Mouse (Mus musculus) thymus, postnatal 14 days (tissue): ENCODE data around the gene Pitpnc1.

Experiments used
- DNase-seq: peaks from one replicate; pipeline ENCODE4 v3.0.0; 2021

The Pitpnc1 gene

DNA sequence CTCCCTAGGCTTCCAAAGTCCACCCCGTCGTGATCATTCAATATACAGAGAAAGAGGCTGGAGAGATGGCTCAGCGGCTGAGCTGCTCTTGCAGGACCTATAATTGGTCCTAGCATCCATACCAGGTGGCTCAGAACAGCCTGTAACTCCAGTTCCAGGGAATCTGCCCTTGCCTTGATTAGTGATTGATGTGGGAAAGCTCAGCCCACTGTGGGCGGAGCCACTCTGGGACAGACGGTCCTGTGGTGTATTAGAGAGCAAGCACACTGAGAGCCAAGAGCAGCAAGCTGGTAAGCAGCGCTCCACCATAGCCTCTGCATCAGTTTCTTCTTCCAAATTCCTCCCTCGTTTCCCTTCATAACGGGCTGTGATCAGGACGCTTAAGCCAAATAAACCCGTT is 150.6 kb downstream of the Pitpnc1 start:
- DNase-seq = no peak

DNA sequence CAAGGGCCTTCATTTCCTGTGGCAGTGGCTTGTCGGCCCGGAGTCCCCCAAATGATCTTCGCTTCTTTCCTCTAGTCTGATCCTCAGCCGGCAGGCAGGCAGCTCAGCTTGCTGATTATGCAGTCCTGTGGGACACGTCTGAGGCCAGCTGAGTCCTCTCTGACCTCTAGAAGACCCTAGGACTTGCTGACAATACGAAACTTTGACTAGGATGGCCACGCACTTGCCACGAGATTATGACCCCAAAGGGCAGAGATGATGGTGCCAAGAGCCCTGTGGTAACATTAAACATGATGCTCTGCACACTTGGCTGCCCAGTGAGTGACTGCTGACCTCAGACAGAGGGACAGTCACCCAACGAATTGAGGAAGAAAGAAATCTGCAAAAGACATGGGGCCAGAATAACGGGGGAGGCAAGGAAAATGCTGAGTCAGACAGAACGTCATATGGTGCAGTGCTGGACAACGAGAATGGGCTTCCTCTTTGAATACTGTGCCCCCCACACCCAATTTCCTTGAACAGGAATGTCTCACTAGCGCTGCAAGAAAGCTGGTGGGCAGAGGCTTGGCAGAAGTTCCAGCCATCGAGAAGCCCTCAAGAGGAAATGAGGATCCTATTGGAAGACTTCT is 152.7 kb downstream of the Pitpnc1 start:
- no peak for DNase-seq

DNA sequence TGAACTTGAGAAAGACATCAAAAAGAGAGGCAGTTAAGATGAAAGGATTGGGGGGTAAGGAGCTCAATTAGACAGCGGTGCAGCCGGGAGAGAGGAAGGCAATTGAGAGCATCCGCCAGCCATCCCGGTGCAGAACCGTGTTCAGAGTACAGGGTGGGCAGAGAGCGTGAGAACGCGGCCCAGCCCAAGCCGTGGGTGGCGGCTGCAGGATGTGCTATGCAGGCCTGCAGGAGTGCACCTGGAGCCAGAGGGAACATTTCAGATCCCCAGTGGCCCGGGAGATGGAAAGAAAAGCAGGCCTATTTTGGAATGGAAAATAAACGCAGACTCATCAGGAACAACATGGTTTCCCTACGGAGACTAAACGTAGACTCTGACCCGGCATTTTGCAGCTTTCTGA is 155.0 kb downstream of the Pitpnc1 start:
- no peak for DNase-seq

DNA sequence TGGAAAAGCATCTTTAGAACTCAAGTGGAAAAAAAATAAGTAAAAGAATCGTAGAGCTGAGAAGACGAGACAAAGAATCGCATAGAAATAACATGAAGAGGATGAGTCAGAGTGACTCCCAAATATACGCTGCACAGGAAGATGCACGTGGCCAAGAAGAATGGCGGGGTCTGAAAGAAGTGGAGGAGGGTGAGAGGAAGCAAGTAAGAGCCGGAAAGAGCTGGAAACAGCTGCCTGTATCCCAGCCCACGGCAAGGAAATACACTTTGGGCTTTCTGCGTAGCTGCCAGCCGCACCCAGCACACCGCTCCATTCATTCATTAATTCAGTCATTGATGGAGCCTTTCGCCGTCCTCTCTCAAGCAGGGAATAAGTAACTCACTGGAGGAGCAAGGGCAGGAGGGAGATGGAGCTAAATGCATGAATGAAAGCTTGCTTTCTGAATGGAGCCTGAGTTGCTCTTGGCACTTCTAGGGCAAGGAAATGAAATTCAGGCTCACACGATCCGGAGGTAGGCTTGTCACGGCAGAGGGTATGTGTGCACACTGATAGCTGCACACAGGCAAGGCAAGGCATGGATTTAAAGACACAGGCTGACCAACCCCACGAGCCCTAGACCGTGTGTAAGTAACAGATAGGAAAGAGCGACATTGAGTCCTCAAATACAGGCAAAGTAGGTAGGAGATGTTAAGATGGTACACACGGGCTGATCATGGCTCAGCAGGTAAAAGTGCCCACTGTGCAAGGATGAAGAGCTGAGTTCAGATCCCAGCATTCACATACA is 160.0 kb downstream of the Pitpnc1 start:
- DNase-seq = no peak

DNA sequence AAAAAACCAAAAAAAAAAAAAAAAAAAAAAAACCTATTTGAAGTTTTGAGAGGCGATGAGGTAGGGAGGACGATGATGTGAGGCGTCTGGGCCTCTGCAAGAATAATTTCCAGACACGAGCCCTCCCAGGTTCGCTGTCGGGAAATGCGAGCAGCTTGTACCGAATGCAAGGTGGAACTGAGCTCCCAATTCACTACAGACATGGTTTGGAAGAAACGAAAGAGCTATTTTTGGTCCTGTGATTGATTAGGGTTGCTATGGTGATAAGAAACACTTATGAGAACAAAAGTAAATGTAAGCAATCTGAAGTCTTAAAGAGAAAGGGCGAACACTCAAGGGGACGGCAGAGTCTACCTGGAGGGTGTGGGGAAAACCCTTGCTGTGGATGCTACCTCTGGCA is 164.3 kb downstream of the Pitpnc1 start:
- DNase-seq = no peak

DNA sequence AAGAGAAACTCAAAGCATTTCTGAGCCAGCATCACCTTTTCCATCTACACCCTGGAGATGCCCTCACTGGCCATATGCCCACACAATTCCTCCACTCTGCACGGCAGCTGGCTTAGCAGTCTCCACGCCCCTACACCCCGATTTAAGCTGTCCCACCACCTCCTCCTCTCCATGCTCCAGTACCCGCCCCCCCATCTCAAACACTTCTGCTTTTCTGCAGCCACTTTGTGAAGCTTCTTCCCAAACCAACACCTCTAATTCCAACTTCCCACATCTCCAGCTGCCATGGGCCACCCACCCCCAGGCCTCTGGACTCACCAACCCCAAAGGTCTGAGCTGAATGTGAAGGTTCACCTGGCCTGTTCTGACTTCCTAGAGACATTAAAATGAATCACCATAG is 168.4 kb downstream of the Pitpnc1 start:
- DNase-seq = no peak

DNA sequence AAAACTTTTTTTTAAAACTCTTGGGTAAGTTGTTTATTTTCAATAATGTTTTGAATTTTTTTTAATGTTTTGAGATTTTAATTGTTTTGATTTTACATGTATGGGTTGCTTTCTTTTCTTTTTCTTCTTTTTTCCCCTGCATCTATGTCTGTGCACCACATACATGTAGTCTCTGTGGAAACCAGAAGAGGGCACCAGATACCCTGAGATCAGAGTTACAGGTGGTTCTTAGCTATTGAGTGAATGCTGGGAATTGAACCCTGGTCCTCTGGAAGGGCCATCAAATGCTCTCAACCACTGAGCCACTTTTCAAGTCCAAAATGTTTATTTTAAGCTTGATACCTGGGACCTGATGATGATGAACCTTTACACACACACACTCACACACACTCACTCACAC is 170.3 kb downstream of the Pitpnc1 start:
- DNase-seq = no peak

DNA sequence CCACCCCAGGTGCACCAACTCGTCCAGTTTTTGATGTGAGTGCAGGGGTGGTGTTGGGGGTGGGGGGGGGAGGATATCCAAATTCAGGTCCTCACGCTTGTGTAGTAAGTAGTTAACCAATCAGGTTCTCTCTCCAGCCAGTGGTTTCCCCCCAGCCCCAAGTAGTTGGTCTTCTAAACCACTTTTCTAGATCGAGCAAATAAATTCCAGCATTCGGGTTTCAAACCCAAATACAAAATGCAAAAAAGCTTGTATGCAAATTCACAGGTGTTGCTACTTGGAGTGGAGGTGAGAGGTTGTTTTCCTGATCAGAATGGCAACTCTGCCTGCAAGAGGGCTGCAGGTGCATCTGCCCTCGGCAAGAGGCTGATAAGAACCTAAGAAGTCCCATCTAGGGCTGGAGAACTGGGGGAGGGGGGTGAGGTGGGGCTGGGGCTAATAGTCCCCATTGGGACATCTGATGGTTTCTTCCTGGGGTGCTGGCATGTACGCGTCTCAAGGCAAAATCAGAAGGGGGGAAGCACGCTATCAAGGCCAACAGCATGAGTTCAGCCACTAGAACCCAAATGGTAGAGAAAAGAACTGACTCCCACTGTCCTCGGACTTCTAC is 170.9 kb downstream of the Pitpnc1 start:
- no peak for DNase-seq

DNA sequence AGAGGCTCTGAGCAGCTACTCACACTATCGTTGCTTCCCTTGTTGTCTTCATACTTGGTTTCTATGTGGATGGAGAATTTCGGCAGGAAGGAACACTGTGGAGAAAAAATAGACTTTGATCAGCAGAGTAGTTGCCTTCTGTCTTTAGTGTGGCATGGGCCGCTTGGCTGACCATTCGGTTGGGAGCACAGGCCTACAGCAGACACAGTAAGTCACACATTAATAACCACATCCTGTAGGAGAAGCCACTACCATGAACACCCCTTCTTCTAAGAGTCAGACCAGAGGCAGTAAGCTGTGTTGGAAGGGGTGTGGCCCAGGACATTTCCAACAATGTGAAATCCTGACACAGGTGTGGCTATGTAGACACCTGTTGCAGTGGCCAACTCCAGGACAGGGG is 174.3 kb downstream of the Pitpnc1 start:
- DNase-seq = no peak

DNA sequence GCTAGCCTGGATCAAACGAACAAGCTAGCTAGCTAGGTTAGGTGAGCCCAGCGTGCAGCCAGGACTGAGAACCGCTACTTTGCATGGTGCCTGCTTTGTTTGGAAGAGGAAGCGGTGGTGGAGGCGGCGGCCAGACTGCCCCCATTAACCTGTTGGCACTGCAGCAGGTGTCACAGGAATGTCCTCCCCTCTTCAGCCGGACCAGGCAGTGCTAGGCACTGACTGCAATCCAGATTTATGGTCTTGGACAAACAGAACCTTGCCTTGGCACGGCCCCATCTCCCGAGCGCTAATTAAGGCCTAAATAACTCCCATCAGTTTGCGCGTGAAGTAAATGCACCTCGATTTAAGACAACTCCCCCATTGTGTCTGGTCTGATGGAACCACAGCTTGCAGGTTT is 178.5 kb downstream of the Pitpnc1 start:
- DNase-seq = no peak

DNA sequence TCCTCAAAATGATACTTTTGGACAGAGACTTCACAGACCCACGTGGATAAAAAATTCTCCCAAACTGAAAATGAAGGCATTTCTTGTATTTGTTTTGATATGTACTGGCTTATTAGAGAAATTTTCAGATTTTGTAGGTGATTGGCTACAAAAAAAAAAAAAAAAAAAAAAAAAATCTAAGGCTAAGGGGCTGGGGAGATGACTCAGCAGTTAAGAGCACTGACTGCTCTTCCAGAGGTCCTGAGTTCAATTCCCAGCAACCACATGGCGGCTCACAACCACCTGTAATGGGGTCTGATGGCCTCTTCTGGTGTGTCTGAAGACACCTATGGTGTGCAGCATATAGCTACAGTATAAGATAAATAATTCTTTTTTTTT is 182.3 kb downstream of the Pitpnc1 start:
- DNase-seq = no peak

DNA sequence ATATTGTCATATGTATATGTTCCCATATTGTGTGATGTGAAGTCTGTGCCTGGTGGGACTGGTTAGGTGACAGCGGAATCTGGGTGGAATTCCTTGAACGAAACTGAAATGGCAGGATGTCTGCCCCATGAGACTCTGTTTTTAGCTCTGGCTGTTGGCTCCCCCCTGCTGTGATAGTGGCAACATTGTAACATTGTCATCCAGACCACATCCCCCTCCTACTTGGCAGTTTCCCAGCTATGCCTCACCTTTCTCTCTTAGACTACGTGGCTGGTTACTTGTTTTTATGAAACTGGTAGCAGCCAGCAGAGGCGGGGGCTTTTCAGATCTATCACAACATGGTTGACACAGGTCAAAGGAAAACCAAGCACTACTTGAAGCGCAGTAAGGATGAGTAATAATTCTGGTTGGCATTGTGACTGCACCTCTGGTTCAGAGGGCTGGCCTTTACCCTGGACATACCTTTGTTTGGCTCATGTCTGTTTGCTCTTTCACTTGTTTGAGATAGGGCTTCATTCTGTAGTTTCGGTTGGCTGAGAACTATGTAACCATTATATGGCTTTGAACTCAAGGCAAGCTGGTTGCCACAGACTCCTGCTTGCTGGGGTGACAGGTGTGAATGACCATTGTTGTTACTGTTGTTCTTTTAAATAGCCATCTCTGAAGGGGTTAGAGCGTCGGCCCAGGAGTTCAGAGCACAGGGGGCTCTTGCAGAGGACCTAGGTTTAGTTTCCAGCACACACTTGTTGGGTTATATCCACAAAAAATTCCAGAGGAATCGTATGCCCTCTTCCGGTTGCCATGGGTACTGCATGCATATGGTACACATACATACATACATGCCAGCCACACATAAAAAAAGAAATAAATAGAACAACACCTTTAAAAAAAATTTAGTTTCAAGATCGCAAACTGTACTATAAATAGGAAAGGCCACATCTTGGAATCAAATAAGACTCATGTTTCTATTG is 183.0 kb downstream of the Pitpnc1 start:
- no peak for DNase-seq

DNA sequence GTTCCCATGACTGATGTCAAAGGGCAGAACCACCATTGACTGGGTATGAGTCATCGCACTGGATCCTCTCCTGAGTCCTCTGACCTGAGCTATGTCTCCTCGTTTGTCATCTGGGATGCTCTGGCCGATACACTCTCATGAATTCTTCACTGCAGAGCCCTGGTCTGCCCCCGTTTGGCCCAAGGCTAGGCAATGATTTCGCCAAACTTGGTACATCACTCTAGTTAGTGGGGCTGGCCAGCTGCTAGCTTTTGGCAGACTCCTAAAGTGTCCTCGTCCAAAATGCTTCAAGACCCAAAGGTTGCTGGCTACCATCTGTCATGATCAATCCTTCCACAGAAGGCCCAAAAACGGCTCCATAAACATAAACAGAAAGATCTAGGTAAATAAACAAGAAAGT is 184.8 kb downstream of the Pitpnc1 start:
- no peak for DNase-seq

DNA sequence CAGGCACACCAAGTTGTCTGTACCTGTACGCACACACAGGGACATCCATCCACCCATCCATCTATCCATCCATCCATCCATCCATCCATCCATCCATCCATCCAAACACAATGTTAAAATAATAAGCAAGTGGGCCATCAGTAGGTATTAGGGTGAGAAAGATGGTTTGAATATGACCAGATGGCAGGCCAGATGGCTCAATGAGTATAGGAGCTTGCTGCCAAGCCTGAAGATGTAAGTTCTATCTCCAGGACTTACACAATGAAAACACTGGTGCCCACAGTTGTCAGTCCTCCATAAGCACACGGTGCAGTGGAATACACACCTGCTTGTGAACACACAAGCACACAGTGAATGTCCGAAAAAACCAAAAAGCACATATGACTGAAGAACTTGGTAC is 186.9 kb downstream of the Pitpnc1 start:
- DNase-seq = no peak

DNA sequence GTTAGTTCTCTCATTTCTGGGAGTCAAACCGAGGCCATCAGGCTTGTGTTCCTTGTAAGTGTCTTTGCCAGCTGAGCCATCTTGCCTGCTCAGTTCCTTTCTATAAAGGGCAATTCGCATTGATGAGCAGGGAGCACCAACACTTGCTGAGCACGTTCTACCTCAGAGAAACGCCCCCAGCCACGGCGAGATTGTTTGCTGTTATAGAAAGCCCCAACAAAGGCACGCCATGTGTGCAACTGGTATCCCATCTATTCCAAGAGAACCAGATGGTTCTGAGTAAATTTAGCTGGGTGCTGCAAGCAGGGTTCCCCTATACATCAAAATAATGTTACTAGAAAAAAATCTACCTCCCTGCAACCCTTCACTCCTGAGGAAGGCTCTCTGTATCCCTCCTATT is 188.0 kb downstream of the Pitpnc1 start:
- no peak for DNase-seq

DNA sequence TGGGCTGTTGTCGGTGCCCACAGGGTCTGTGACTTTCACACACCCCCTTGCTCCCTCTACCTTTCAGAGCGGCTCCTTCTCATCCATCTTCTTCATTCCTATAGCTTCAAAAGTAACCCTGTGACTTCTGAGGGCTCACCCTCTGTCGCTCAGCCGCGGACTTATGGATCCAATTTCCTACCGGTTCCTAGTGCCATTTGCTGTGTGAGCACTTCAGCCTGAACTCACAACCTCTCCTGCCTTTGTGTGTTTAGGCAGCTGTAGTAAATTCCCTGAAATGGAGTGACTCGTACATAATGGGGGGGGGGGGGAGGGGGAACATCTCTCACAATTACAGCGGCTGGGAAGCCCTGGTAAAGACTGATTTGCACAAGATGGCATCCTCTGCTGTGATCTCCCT is 191.2 kb downstream of the Pitpnc1 start:
- DNase-seq = no peak

DNA sequence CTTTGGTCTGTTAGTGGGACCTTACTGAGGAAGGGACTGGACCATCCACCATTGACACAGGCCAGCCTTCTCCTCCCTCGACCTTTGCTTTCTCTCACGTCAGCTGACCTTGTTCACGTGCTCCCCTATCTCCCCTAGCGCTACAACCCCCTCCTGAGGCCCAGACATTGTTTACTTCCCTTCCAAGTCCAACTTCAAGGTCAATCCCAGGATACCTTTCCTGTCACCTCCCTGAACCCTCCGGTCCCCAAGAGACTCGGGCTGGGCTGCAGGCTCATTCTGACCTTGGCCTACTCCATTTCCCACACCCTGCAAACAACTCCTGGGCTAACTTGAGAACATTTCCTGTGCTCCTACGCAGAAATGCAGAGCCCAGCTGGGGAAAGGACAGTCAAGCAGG is 193.6 kb downstream of the Pitpnc1 start:
- DNase-seq = no peak

DNA sequence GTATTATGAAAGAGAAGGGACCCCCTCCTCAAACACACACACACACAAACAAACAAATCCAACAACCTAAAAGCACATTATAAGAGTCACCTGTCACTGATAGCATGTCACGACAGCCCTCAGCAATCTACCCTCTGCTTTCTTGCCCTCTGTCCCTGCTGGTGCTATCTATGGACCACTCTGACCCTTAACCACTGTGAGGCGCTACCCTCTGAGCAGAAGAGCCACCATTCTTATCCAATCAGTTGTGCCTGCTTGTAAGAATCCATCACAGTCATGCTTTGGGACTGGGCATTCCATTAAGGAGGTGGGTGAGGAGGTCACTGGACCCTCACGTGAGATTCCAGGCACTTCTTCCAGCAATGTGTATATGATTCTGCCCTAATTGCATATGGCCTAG is 194.2 kb downstream of the Pitpnc1 start:
- no peak for DNase-seq

DNA sequence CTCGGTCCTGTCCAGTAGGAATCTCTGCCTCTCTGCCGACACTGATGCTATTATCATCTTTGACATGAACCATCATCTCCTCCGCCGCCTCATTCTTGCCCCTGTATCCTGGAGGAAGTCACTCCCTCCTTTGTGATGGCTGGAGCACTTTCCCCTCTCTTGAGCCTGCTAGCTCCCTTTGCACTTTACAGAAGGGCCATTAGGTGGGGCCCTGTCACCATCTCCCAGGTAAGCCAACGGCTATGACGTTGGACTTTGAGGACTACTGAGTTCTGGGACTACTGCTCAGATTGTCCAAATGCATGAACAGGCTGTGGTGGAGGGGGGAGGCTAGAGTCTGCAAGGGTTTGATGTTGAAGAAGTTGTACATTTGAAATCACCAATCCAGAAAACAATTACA is 194.6 kb downstream of the Pitpnc1 start:
- peak; percentile 20 for DNase-seq

DNA sequence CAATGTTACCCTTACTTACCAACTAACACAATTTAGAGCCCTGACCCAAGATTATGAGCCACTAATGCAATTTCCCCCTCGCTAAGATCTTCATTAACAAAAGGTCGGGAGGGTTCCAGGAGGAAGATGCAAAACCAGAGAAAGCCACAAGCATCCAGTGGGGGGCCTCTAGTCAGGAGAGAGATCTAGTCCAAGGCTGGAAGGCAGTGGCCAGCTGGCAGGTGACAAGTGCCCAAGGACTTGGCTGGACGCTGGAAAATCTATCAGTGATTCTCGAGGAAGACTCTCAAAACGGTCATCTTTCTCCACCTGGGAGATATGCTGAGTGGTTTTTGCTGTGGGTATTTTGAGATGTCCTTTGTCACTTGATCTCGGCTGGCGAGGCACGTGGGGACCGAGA is 196.3 kb downstream of the Pitpnc1 start:
- no peak for DNase-seq

DNA sequence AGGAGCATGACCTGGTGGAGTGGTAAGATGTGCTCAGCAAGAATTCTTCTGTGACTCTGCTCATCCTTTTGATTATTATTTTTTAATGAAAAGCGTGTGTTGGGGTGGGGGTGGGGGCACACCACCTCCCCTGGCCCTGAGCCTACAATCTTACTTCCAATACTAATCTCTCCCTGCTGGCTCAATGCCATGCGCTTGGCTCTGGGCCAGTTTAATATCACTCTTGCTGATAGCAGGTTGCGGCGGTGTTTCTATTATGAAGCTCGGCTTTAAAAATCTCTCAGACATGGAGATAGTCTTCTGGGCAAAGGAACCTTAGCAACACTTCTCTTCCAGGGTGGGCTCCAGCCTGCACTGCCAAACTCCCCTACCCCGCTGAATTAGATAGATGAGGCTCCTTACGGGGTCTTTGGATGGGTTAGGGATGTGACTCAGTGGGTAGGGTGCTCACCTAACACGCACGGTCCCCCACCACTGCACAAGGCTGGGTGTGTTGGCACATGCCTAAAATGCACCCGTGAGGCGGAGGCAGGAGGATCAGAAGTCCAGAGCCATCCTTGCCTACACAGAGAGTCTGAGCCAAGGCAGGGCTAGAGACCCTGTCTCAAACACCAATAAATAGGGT is 198.0 kb downstream of the Pitpnc1 start:
- DNase-seq = no peak

DNA sequence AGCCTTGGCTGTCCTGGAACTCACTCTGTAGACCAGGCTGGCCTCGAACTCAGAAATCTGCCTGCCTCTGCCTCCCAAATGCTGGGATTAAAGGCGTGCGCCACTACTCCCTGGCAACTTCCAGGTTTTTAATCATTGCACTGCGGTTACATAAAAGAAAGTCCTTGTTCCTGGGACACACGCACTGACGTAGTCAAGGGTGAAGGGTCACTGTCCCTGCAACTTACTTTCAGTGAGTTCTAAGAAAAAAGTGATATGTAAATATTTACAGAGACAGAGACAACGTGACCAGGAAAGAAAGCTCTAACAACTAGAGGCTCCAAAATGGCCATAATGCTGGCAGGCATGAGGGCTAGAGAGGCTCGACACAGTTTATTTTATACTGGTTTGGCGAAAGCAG is 199.9 kb downstream of the Pitpnc1 start:
- DNase-seq = no peak

DNA sequence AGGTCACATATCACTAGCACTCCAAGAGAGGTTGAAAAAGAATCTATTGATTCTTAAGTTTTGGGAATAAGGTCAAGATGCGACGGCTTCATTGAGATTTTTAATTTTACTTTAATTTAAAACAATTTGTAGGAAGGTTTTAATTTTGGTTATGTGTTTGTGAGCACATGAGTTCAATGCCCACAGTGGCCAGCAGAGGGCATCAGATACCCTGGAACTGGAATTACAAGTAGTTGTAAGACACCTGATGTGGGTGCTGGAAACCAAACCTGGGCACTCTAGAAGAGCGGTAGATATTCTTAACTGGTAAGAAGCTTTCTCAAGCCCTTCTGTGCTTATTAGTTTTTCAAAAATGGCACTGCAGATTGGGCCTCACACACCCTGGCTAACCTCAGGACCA is 203.0 kb downstream of the Pitpnc1 start:
- DNase-seq = peak; percentile 36
